Mouse (Mus musculus) brown adipose tissue, adult 24 weeks (tissue): ENCODE results near the gene Rhox4d. TPM values are rescaled to one million over a fixed set of nuclear protein-coding genes. Genes with fewer than 3 reads are reported as not detected.
"Not testable (repeated sequence)": the region's sequence is repeated elsewhere in the genome, so short reads cannot be mapped to it uniquely, and the experiment has no call there.

Experiments
- H3K27ac ChIP-seq: fragments of 200-500 bp; replicated peaks from 2 replicates; pipeline ENCODE4 v1.5.1; 2012; ENCODE audit warnings: low read depth, mild to moderate bottlenecking, low read length
- H3K4me1 ChIP-seq: fragments of 200-500 bp; 2 replicates; pipeline ENCODE4 v1.6.1; 2012; ENCODE audit warnings: low read length, mixed read lengths; ENCODE audit not compliant: control insufficient read depth, insufficient read depth, insufficient read length
- H3K4me3 ChIP-seq: fragments of 200-500 bp; 2 replicates; pipeline ENCODE4 v1.5.1; 2012; ENCODE audit warnings: low read depth, mild to moderate bottlenecking, low read length, moderate library complexity; ENCODE audit not compliant: insufficient read depth
- polyA plus RNA-seq: library from polyadenylated mRNA; stranded (reverse); fragments of >200 nt; gene quantifications from 2 replicates; pipeline ENCODE4 v1.2.4, GENCODE M21; 2012; ENCODE audit not compliant: missing spikeins, insufficient read depth, insufficient read length

The Rhox4d gene
- polyA plus RNA-seq: not detected in 2 replicates

DNA sequence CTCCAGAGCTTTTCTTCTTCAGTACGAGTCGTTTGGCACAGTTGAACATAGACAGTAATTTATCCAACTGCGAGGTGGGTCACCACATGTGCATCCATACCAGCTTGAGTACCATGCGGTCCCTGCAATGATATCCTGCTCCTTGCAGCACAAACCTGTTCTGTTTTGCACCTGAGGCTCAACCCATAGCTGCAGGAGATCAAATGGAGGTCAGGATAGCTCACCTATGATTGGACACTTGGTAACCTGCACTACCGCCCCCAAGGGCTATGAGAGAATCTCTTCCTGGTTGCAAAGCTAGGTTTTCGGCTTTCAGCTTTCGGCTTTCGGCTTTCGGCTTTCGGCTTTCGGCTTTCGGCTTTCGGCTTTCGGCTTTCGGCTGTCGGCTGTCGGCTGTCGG, at the start of gene Rhox4d:
Rhox4d (plus strand) TSS at position 301 of the 400 bp plus-strand sequence.
- not testable (repeated sequence) for H3K27ac ChIP-seq, H3K4me1 ChIP-seq, H3K4me3 ChIP-seq

DNA sequence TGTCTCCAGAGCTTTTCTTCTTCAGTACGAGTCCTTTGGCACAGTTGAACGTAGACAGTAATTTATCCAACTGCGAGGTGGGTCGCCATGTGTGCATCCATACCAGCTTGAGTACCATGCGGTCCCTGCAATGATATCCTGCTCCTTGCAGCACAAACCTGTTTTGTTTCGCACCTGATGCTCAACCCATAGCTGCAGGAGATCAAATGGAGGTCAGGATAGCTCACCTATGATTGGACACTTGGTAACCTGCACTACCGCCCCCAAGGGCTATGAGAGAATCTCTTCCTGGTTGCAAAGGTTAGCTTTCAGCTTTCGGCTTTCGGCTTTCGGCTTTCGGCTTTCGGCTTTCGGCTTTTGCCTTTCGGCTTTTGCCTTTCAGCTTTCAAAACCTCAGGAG, 34.1 kb upstream of the Rhox4d start, which contains the start of gene Rhox4c:
Rhox4c (plus strand) TSS at position 301 of the 400 bp plus-strand sequence.
- not testable (repeated sequence) for H3K4me1 ChIP-seq, H3K27ac ChIP-seq, H3K4me3 ChIP-seq

GRCm38 (mm10) chrX:37530152-37530551, 16.0 kb downstream of the Rhox4d start, which contains the start of gene Rhox2e:
TSS of gene Rhox2e (plus strand) at chrX:37530452.
- H3K27ac ChIP-seq, H3K4me3 ChIP-seq, H3K4me1 ChIP-seq: not testable (repeated sequence)

DNA sequence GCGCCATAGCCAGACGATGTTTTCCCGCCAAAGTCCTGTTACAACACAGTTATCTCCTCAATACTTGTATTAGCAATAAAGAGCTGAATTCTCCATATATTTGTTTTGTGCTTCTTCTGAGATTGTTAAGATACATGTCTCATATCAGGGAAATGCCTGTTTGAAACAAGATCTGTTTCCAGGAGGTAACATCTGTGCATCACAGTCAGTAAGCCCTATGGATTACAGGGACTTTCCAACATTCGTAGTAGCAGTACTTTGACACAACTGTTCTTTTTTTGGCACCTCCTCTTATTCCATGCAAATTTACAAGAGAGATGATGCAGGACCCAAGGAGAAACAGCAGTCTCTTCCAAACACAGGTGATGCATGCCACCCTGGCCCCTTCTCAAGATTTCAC, 27.6 kb downstream of the Rhox4d start, which contains the start of gene Rhox3e:
Rhox3e (plus strand) TSS at position 301 of the 400 bp plus-strand sequence.
- H3K27ac ChIP-seq, H3K4me3 ChIP-seq, H3K4me1 ChIP-seq: not testable (repeated sequence)

- H3K27ac ChIP-seq, H3K4me3 ChIP-seq, H3K4me1 ChIP-seq: not testable (repeated sequence)
Measured at GRCm38 (mm10) chrX:37557112-37557511, 43.0 kb downstream of the Rhox4d start, which contains the start of gene Rhox4e. TSS of gene Rhox4e (plus strand) at chrX:37557412.

Other genes with a start within 250 kb of the Rhox4d start
- gene Rhox4a, start 249.0 kb upstream of the Rhox4d start, polyA plus RNA-seq: not detected in 2 replicates
- not detected in 2 replicates for gene Rhox3a2, start 134.3 kb upstream of the Rhox4d start, polyA plus RNA-seq
- not detected in 2 replicates for gene Rhox4a2, start 123.5 kb upstream of the Rhox4d start, polyA plus RNA-seq
- not detected in 2 replicates for gene Rhox2b, start 102.3 kb upstream of the Rhox4d start, polyA plus RNA-seq
- not detected in 2 replicates for gene Rhox4b, start 81.9 kb upstream of the Rhox4d start, polyA plus RNA-seq
- gene Rhox2c, start 60.7 kb upstream of the Rhox4d start, polyA plus RNA-seq: not detected in 2 replicates
- gene Rhox3c, start 55.8 kb upstream of the Rhox4d start, polyA plus RNA-seq: not detected in 2 replicates
- gene Rhox4c, start 34.0 kb upstream of the Rhox4d start, polyA plus RNA-seq: not detected in 2 replicates
- gene Rhox2d, start 20.9 kb upstream of the Rhox4d start, polyA plus RNA-seq: not detected in 2 replicates
- not detected in 2 replicates for gene Rhox2e, start 16.1 kb downstream of the Rhox4d start, polyA plus RNA-seq
- not detected in 2 replicates for gene Rhox3e, start 27.7 kb downstream of the Rhox4d start, polyA plus RNA-seq
- gene Rhox4e, start 43.1 kb downstream of the Rhox4d start, polyA plus RNA-seq: not detected in 2 replicates
- gene Rhox2f, start 57.0 kb downstream of the Rhox4d start, polyA plus RNA-seq: not detected in 2 replicates
- gene Rhox3f, start 66.6 kb downstream of the Rhox4d start, polyA plus RNA-seq: not detected in 2 replicates
- gene Rhox4f, start 93.3 kb downstream of the Rhox4d start, polyA plus RNA-seq: not detected in 2 replicates
- gene Rhox3g, start 114.3 kb downstream of the Rhox4d start, polyA plus RNA-seq: not detected in 2 replicates
- not detected in 2 replicates for gene Rhox2g, start 129.1 kb downstream of the Rhox4d start, polyA plus RNA-seq
- not detected in 2 replicates for gene Rhox4g, start 137.0 kb downstream of the Rhox4d start, polyA plus RNA-seq
- not detected in 2 replicates for gene Rhox3h, start 154.4 kb downstream of the Rhox4d start, polyA plus RNA-seq
- not detected in 2 replicates for gene Rhox2h, start 158.9 kb downstream of the Rhox4d start, polyA plus RNA-seq